Mouse (Mus musculus): ENCODE measurements at regions not wholly inside any gene's neighbourhood (a gene's known extent, or its start where the extent isn't known, plus 50 kb on each side); places are given as distances from the start of the nearest gene placed in this dataset.

- no peak for DNase-seq (ENCODE audit: low read depth in 1 of 2, low spot score in 2 of 2)
- 42% methylated on average over 6 of the region's 6 CpGs for WGBS
- H3K27me3 ChIP-seq (ENCODE audit: control insufficient read depth, insufficient read depth, low read length): no peaks in the 10 kb centered on the region
- no peak overlapping the region for H3K4me3 ChIP-seq (ENCODE audit: extremely low read depth, insufficient read depth, insufficient read length)
- H3K27ac ChIP-seq (ENCODE audit: insufficient read depth, low read length): no peak overlapping the region
- no peaks in the 10 kb centered on the region for H3K4me1 ChIP-seq (ENCODE audit: control insufficient read depth, insufficient read depth, insufficient read length)
- no peaks in the 10 kb centered on the region for H3K36me3 ChIP-seq (ENCODE audit: control insufficient read depth, insufficient read depth, low read length)
- TF ChIP-seq POLR2A (IDR thresholded peaks at IDR 0.05; ENCODE audit: low read depth, low read length): no peak
- TF ChIP-seq CTCF (IDR thresholded peaks at IDR 0.05; ENCODE audit: extremely low read depth, insufficient read depth, insufficient read length, insufficient replicate concordance): no peak
Observed at GRCm38 (mm10) chr7:128937976-128938730, 193.4 kb downstream of the Sec23ip start.

- no peaks in the 10 kb centered on the region for H3K27me3 ChIP-seq (ENCODE audit: control insufficient read depth, insufficient read depth, low read length)
- 88% methylated on average over 5 of the region's 5 CpGs for whole genome bisulfite sequencing
Observed at GRCm38 (mm10) chr7:128960575-128960974, 215.8 kb downstream of the Sec23ip start.

GRCm38 (mm10) chr7:128979904-128980303 is 235.2 kb downstream of the Sec23ip start:
- H3K4me3 ChIP-seq (ENCODE audit: extremely low read depth, insufficient read depth, insufficient read length): no peak overlapping the region
- no peaks in the 10 kb centered on the region for H3K36me3 ChIP-seq (ENCODE audit: control insufficient read depth, insufficient read depth, low read length)
- WGBS: 86% methylated on average over 3 of the region's 4 CpGs
- TF ChIP-seq CTCF (IDR thresholded peaks at IDR 0.05; ENCODE audit: extremely low read depth, insufficient read depth, insufficient read length, insufficient replicate concordance) (no peak), POLR2A (IDR thresholded peaks at IDR 0.05; ENCODE audit: low read depth, low read length) (no peak)
- no peaks in the 10 kb centered on the region for H3K27me3 ChIP-seq (ENCODE audit: control insufficient read depth, insufficient read depth, low read length)
- no peak overlapping the region for H3K27ac ChIP-seq (ENCODE audit: insufficient read depth, low read length)
- DNase-seq (ENCODE audit: low read depth in 1 of 2, low spot score in 2 of 2): no peak
- H3K4me1 ChIP-seq (ENCODE audit: control insufficient read depth, insufficient read depth, insufficient read length): no peaks in the 10 kb centered on the region

More at GRCm38 (mm10) chr7:128960575-128960974, 215.8 kb downstream of the Sec23ip start:
- TF ChIP-seq POLR2A (IDR thresholded peaks at IDR 0.05; ENCODE audit: low read depth, low read length): no peak
- Histone ChIP-seq H3K4me3 (ENCODE audit: extremely low read depth, insufficient read depth, insufficient read length) (no peak overlapping the region), H3K36me3 (ENCODE audit: control insufficient read depth, insufficient read depth, low read length) (no peaks in the 10 kb centered on the region), H3K27ac (ENCODE audit: insufficient read depth, low read length) (no peak overlapping the region), H3K4me1 (ENCODE audit: control insufficient read depth, insufficient read depth, insufficient read length) (no peaks in the 10 kb centered on the region)
- no peak for DNase-seq (ENCODE audit: low read depth in 1 of 2, low spot score in 2 of 2)

DNA sequence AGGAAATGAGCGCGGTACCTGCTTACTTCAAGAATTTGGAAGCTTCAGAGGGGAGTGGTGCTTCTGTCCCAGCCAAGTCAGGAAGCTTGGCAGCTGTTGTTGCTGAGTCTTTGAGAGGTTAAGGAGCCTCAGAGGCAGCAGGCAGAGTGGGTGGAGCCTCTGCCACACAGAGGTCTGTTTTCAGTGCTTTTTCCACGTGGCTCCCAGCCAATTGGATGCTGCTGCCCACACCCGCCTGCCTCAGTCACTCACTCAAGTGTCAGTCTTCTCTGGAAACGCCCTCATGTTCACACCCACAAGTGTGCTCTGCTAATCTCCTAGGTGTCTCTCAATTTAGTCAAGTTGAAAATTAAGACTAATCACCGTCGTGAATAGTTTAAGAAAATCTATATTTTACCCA is 236.1 kb downstream of the Sec23ip start:
- no peak for TF ChIP-seq CTCF (IDR thresholded peaks at IDR 0.05; ENCODE audit: extremely low read depth, insufficient read depth, insufficient read length, insufficient replicate concordance)
- no peak for TF ChIP-seq POLR2A (IDR thresholded peaks at IDR 0.05; ENCODE audit: low read depth, low read length)
- no peaks in the 10 kb centered on the region for H3K4me1 ChIP-seq (ENCODE audit: control insufficient read depth, insufficient read depth, insufficient read length)
- no peaks in the 10 kb centered on the region for H3K36me3 ChIP-seq (ENCODE audit: control insufficient read depth, insufficient read depth, low read length)
- no peak for DNase-seq (ENCODE audit: low read depth in 1 of 2, low spot score in 2 of 2)
- H3K27me3 ChIP-seq (ENCODE audit: control insufficient read depth, insufficient read depth, low read length): no peaks in the 10 kb centered on the region
- no peak overlapping the region for H3K27ac ChIP-seq (ENCODE audit: insufficient read depth, low read length)
- H3K4me3 ChIP-seq (ENCODE audit: extremely low read depth, insufficient read depth, insufficient read length): no peak overlapping the region
- 68% methylated on average over 7 of the region's 7 CpGs for WGBS

DNA sequence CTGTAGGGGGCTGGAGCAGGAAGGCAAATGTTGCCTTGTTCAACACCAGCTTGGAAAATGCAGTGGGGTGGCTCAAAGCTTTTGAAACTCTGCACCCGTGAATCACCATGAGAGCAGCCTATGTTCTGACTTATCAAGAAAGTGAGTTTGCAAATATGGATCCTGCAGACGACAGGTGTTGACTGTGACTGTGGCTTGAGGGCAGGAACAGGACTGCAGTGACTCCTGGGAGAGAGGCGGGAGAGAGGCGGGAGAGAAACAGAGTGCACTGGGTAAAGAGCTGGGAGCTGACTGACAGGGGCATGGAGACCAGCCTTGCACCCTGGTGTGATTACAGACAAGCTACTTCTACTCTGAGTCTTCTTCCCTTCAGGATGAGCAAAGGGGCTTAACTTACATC is 254.0 kb downstream of the Sec23ip start:
- TF ChIP-seq CTCF (IDR thresholded peaks at IDR 0.05; ENCODE audit: extremely low read depth, insufficient read depth, insufficient read length, insufficient replicate concordance) (no peak), POLR2A (IDR thresholded peaks at IDR 0.05; ENCODE audit: low read depth, low read length) (no peak)
- DNase-seq (ENCODE audit: low read depth in 1 of 2, low spot score in 2 of 2): no peak
- Histone ChIP-seq H3K27ac (ENCODE audit: insufficient read depth, low read length) (no peak overlapping the region), H3K36me3 (ENCODE audit: control insufficient read depth, insufficient read depth, low read length) (no peaks in the 10 kb centered on the region), H3K4me3 (ENCODE audit: extremely low read depth, insufficient read depth, insufficient read length) (no peak overlapping the region), H3K27me3 (ENCODE audit: control insufficient read depth, insufficient read depth, low read length) (no peaks in the 10 kb centered on the region), H3K4me1 (ENCODE audit: control insufficient read depth, insufficient read depth, insufficient read length) (no peaks in the 10 kb centered on the region)
- WGBS: 76% methylated on average over 4 of the region's 4 CpGs

- Histone ChIP-seq H3K4me3 (ENCODE audit: extremely low read depth, insufficient read depth, insufficient read length) (no peak overlapping the region), H3K36me3 (ENCODE audit: control insufficient read depth, insufficient read depth, low read length) (no peaks in the 10 kb centered on the region), H3K4me1 (ENCODE audit: control insufficient read depth, insufficient read depth, insufficient read length) (no peaks in the 10 kb centered on the region), H3K27ac (ENCODE audit: insufficient read depth, low read length) (no peak overlapping the region), H3K27me3 (ENCODE audit: control insufficient read depth, insufficient read depth, low read length) (no peaks in the 10 kb centered on the region)
- TF ChIP-seq CTCF (IDR thresholded peaks at IDR 0.05; ENCODE audit: extremely low read depth, insufficient read depth, insufficient read length, insufficient replicate concordance): no peak
- no peak for TF ChIP-seq POLR2A (IDR thresholded peaks at IDR 0.05; ENCODE audit: low read depth, low read length)
- 84% methylated on average over 5 of the region's 5 CpGs for WGBS
- DNase-seq (ENCODE audit: low read depth in 1 of 2, low spot score in 2 of 2): no peak
Observed at GRCm38 (mm10) chr7:129002419-129002818, 254.4 kb upstream of the Plpp4 start.

DNA sequence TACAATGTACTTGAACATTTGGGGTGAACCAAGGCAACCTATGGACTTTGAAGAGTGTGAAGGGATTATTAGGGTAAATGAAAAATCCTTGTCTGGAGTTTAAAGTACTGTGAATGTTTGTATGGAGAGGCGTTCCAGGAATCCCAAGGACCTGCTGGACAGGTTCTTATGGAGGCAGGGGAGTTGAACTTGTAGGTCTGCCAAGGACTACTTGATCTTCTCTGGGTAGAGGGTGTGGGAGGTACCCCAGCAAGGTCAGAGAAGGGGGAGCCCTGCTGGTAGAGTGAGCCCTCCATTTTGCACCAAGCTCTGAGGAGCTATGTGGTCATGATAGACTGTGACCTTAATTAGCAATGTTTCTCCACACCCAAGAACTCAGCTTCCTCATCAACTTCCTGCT is 253.7 kb upstream of the Plpp4 start:
- Histone ChIP-seq H3K4me3 (ENCODE audit: extremely low read depth, insufficient read depth, insufficient read length) (no peak overlapping the region), H3K36me3 (ENCODE audit: control insufficient read depth, insufficient read depth, low read length) (no peaks in the 10 kb centered on the region), H3K27me3 (ENCODE audit: control insufficient read depth, insufficient read depth, low read length) (no peaks in the 10 kb centered on the region), H3K4me1 (ENCODE audit: control insufficient read depth, insufficient read depth, insufficient read length) (no peaks in the 10 kb centered on the region), H3K27ac (ENCODE audit: insufficient read depth, low read length) (no peak overlapping the region)
- 68% methylated on average over 1 of the region's 1 CpGs for WGBS
- DNase-seq (ENCODE audit: low read depth in 1 of 2, low spot score in 2 of 2): no peak
- TF ChIP-seq POLR2A (IDR thresholded peaks at IDR 0.05; ENCODE audit: low read depth, low read length) (no peak), CTCF (IDR thresholded peaks at IDR 0.05; ENCODE audit: extremely low read depth, insufficient read depth, insufficient read length, insufficient replicate concordance) (no peak)
